Mouse (Mus musculus) lung, embryonic 15.5 days (tissue): Measurements from ENCODE around the gene Rdh1. TPM values are rescaled to one million over a fixed set of nuclear protein-coding genes. Genes with fewer than 3 reads are reported as not detected.
"Not testable (repeated sequence)": the region's sequence is repeated elsewhere in the genome, so short reads cannot be mapped to it uniquely, and the experiment has no call there.

Source experiments
- ATAC-seq: fragments of 200-750 bp; cut with Nextera tagmentation; 2 replicates; pipeline ENCODE4 v1.8.0; 2017; ENCODE audit warnings: moderate number of reproducible peaks, borderline replicate concordance; ENCODE audit not compliant: low FRiP score, low TSS enrichment; ENCODE audit errors: extremely low read depth
- H3K27ac ChIP-seq: fragments of 300-500 bp; sonication (generic); 2 replicates; pipeline ENCODE4 v1.5.1; 2015; ENCODE audit warnings: moderate library complexity, mild to moderate bottlenecking, inconsistent platforms
- H3K27me3 ChIP-seq: fragments of 300-500 bp; sonication (generic); 2 replicates; pipeline ENCODE4 v1.6.1; 2015; ENCODE audit warnings: inconsistent platforms
- H3K36me3 ChIP-seq: fragments of 300-500 bp; sonication (generic); 2 replicates; pipeline ENCODE4 v1.6.1; 2015; ENCODE audit warnings: inconsistent platforms
- H3K4me1 ChIP-seq: fragments of 300-500 bp; sonication (generic); 2 replicates; pipeline ENCODE4 v1.6.1; 2015; ENCODE audit warnings: inconsistent platforms
- H3K4me2 ChIP-seq: fragments of 300-500 bp; sonication (generic); 2 replicates; pipeline ENCODE4 v1.6.1; 2015; ENCODE audit warnings: inconsistent platforms, mild to moderate bottlenecking, moderate library complexity
- H3K4me3 ChIP-seq: fragments of 300-500 bp; sonication (generic); 2 replicates; pipeline ENCODE4 v1.5.1; 2015; ENCODE audit warnings: mild to moderate bottlenecking, inconsistent platforms
- H3K9ac ChIP-seq: fragments of 300-500 bp; sonication (generic); 2 replicates; pipeline ENCODE4 v1.6.1; 2015; ENCODE audit warnings: inconsistent platforms
- H3K9me3 ChIP-seq: fragments of 300-500 bp; sonication (generic); 2 replicates; pipeline ENCODE4 v1.6.1; 2016; ENCODE audit warnings: inconsistent platforms
- WGBS: fragments of 180-500 bp; shearing (Covaris S2); methylation state at CpG from one replicate; pipeline ENCODE4 v1.1.7; 2015; 5-methylcytosine and 5-hydroxymethylcytosine counted together
- polyA plus RNA-seq: library from polyadenylated mRNA; unstranded; fragments of >200 nt; fragmentation: Nextera tagmentation; extraction: Ambion mirVana; gene quantifications from 2 replicates; pipeline ENCODE4 v1.2.1, GENCODE M21; 2015

Gene Rdh1
- polyA plus RNA-seq, 1 experiment from 2014 or later, result not detected

DNA sequence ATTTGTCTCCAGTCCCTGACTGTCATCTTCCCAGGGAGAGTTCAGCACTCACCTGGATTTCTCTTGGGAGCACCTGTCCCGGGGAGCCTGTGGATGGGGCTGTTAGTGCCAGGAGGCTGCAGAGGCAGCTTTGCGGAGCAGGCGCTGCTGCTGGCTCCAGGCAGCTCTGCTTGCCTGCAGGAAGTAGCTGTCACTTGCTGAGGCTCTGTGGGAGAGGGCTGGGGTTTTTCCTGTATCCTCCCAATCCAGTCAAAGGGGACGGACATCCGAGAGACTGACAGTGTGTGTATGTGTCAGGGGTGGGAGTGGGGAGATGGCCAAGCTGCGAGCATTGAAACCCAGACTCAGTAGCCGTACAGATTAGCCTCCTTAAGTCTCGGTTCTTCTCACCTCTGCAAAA lies 8.0 kb upstream of the Rdh1 start, which contains the start of gene Gpr182:
Gene Gpr182, minus strand, starts transcription at position 185 of the 400 bp plus-strand sequence.
- peak; percentile 58 for ATAC-seq
- Histone ChIP-seq H3K9ac (no peak within 1 kb of the TSS), H3K4me1 (peaks cover 17% of the 10 kb centered on the region), H3K36me3 (peaks cover 6% of the 10 kb centered on the region; the same call in 1 of the 2 replicates), H3K9me3 (no peaks in the 10 kb centered on the region), H3K27me3 (no peaks in the 10 kb centered on the region), H3K4me2 (peak within 1 kb of the TSS; percentile 43), H3K27ac (no peak within 1 kb of the TSS), H3K4me3 (peak within 1 kb of the TSS; percentile 26)
- WGBS, result 34% methylated on average over 8 of the region's 8 CpGs

DNA sequence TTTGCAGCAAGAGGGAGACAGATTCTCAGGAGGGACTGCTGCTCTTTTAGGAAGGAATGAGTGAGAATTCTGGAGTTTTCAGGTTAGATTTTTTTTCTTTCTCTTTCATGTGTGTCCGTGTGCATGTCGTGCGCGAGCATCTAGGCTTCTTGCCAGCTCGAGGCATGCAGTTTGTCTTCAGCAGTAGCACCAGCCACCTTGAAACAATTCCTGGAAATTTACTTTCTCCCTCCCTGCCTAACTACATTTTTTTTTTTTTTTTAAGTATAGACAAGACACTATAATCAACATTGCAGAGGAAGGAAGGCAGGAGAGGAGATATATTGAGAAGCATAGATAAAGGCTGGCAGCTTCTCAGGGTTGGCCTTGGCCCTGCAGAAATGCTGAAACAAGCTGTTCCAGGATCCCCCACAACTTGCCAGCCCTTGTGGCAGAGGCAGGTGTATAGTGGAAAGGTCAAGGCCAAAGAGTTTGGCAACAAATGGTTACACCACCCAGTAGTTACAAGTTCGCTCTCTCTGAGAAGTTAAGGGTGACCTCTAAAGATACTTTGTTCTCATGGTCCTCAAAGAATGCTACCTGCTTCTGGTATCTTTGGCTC lies 4.9 kb upstream of the Rdh1 start:
- ATAC-seq, result no peak
- no peak overlapping the region for H3K9ac ChIP-seq
- H3K27ac ChIP-seq, result peak overlapping the region; percentile 58
- H3K9me3 ChIP-seq, result no peaks in the 10 kb centered on the region
- no peaks in the 10 kb centered on the region for H3K27me3 ChIP-seq
- no peak overlapping the region for H3K4me2 ChIP-seq
- WGBS, result 44% methylated on average over 6 of the region's 6 CpGs
- H3K4me1 ChIP-seq, result peaks cover 12% of the 10 kb centered on the region
- no peaks in the 10 kb centered on the region for H3K36me3 ChIP-seq
- no peak overlapping the region for H3K4me3 ChIP-seq

DNA sequence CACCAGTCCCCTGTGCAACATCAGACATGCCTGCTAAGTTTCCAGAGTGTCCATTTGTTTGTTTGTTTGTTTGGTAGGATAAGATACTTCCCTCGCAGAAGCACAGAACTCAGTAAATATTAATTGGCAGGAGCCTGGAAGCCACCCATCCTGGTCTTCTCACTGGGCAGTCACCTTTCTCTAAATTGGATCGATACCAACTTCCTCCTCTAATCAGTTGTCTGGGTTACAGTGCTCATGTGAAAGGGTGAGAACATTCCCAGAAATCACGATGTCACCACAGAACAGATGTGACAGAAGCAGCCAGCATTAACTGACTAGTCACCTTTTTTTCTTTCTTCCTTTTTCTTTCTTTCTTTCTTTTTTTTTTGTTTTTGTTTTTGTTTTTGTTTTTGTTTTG lies 4.3 kb upstream of the Rdh1 start:
- Histone ChIP-seq H3K4me1 (peaks cover 12% of the 10 kb centered on the region), H3K9me3 (no peaks in the 10 kb centered on the region), H3K36me3 (no peaks in the 10 kb centered on the region), H3K27ac (peak overlapping the region; percentile 58), H3K9ac (no peak overlapping the region), H3K4me3 (no peak overlapping the region), H3K4me2 (no peak overlapping the region), H3K27me3 (no peaks in the 10 kb centered on the region)
- ATAC-seq, result no peak
- 44% methylated on average over 3 of the region's 3 CpGs for WGBS

DNA sequence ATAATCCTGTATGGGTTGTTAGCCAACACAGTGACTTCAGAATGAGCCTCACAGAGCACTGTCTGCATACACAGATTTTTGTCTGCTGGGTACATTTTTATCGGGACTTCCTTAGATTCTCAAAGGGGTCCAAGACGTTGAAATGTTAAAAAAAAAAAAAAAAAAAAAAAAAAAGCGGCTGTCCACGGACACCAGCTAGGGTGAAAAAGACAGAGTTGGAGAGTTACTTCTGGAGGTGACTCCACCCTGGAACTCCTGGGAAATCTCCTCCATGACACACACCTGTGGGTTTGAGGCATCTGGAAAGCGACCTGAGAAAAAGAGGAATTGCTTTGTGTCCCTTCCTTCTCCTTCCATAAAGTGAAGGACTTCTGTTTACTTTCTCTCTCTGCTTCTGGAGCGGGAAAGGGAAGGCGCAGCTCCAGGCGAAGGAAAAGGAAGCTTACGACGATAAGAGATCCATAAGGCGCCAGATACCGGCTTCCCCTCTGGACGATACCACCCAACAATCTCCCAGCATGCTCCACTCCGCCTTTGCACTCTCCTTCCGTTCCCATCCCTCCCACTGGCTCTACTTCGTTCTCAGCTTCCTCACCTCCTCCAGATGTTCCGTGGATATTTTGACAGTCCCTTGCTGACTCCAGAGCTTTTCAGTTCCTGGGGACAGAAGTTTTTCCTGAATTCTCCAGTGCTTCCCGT lies 3.6 kb upstream of the Rdh1 start:
- no peak for ATAC-seq
- Histone ChIP-seq H3K9ac (no peak overlapping the region; the same call in 1 of the 2 replicates), H3K4me1 (peaks cover 12% of the 10 kb centered on the region), H3K36me3 (no peaks in the 10 kb centered on the region), H3K9me3 (no peaks in the 10 kb centered on the region), H3K27me3 (no peaks in the 10 kb centered on the region), H3K4me3 (peak overlapping the region; percentile 24), H3K27ac (peak overlapping the region; percentile 48), H3K4me2 (peak overlapping the region; percentile 59)
- 21% methylated on average over 18 of the region's 18 CpGs for WGBS

DNA sequence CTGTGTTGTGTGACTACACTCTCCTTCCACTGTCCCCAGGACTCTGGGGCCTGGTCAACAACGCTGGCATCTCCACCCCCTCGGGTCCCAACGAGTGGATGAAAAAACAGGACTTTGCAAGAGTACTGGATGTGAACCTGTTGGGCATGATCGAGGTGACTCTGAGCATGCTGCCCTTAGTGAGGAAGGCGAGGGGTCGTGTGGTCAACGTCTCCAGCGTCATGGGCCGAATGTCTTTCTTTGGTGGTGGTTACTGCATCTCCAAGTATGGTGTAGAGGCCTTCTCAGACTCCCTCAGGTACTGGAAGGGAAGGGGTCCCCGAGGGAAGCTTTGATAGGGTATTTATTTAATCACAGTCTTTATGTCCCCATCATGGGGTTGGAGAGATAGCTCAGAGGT lies 3.4 kb downstream of the Rdh1 start:
- H3K27me3 ChIP-seq, H3K4me1 ChIP-seq, H3K9me3 ChIP-seq, H3K4me2 ChIP-seq, H3K9ac ChIP-seq, H3K4me3 ChIP-seq, H3K36me3 ChIP-seq, ATAC-seq, H3K27ac ChIP-seq: not testable (repeated sequence)
- 84% methylated on average over 10 of the region's 10 CpGs for WGBS

DNA sequence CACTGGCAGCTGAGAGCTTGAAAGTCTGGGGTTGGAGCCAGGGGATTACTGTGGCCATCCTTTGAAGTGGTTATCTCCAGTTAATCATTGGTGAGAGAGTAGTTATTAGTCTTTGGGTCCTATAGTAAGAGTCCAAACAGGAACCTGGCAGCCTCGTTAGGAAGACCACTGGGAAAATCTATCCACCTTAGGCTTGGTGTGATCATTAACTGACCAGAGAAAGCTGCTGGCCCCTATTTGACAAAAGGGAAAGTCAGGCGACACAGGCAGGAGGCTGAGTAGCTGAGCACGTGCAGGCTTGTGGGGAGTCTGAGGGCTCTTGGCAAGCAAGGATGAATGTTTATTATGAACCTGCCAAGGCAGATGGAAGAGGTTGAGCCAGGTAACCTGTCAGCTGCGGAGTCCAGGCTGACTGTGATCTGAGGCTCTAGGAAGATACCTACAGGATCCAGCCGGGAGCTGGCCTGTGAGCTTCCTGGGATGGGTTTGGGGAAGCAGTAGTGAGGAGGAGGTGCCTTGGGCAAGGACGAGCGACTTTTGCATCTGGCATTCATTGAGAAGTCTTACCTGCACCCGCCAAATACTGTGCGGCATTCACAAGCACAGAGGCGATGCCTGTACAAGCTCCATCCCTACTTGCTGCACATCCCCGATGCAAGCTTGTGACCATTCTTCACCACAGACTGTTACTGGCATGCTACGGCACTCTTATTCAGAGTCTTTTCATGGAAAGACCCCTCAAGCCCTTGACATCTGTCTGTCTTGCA lies 4.6 kb downstream of the Rdh1 start:
- ATAC-seq, result no peak
- Histone ChIP-seq H3K4me3 (no peak overlapping the region), H3K36me3 (no peaks in the 10 kb centered on the region), H3K27ac (no peak overlapping the region), H3K4me2 (no peak overlapping the region), H3K27me3 (no peaks in the 10 kb centered on the region), H3K9me3 (no peaks in the 10 kb centered on the region), H3K9ac (no peak overlapping the region), H3K4me1 (no peaks in the 10 kb centered on the region)
- 46% methylated on average over 12 of the region's 12 CpGs for WGBS

DNA sequence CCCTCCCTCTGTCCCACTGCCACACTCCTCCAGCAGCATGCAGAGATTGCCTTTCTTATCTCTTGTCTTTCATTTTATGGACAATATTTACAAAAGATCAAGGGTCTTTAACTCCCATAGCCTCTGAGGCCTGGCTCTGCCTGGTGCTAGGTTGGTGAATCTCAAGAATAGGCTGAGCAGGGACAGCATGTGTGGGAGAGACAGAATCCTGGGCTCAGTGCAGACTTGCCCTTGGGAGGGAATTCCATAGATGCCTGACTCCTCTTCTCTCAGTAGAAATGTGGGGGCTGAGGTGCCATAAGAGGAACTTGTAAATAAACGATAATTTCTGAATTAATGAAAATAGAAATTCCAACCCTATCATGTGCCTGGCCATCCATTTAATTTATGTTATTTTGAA lies 7.0 kb downstream of the Rdh1 start:
- 78% methylated on average over 1 of the region's 1 CpGs for WGBS
- Histone ChIP-seq H3K27me3 (no peaks in the 10 kb centered on the region), H3K27ac (no peak overlapping the region), H3K4me2 (no peak overlapping the region), H3K4me3 (no peak overlapping the region), H3K4me1 (no peaks in the 10 kb centered on the region), H3K36me3 (no peaks in the 10 kb centered on the region), H3K9ac (no peak overlapping the region), H3K9me3 (no peaks in the 10 kb centered on the region)
- no peak for ATAC-seq

DNA sequence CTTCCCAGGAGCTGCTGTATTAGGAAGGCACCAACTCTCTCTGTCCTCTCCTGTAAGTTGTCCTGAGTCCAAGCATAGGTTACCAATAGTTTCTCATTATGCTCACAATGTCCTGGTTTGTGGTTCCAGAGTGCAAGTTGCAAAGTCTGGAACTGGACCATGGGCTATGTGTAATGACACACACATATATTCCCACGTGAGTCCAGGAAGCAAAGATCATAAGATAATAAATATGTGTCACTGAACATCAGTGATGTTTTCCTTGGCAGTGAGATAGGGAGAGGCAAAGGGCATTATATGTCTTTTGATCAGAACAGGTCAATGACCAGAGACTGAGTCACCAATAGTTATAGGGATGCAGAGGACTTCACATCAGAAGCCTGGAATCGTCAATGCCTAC lies 16.5 kb downstream of the Rdh1 start, which contains the start of gene Rdh9:
Gene Rdh9, plus strand, starts transcription at position 376 of the 400 bp plus-strand sequence.
- Histone ChIP-seq H3K36me3 (no peaks in the 10 kb centered on the region), H3K9me3 (no peaks in the 10 kb centered on the region), H3K27ac (no peak within 1 kb of the TSS), H3K27me3 (no peaks in the 10 kb centered on the region), H3K9ac (no peak within 1 kb of the TSS), H3K4me3 (no peak within 1 kb of the TSS), H3K4me2 (no peak within 1 kb of the TSS), H3K4me1 (no peaks in the 10 kb centered on the region)
- WGBS, result 64% methylated on average over 2 of the region's 2 CpGs
- ATAC-seq, result no peak

DNA sequence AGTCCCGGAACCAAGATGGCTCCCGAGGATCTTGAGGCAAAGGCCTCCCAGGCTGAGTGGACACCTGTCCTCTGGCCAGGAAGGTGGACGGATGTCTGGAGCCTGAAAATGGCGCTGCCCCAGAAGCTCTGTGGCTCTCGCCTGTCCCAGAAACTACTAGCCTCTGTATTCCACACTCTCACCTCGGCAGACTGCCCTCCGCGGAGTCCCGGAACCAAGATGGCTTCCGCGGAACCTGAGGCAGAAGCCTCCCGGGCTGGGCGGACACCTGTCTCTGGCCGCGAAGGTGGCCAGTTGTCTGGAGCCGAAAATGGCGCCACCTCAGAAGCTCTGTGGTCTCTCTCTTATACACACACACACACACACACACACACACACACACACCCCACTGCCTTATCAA lies 22.8 kb downstream of the Rdh1 start:
- H3K9me3 ChIP-seq, result not testable (repeated sequence)

DNA sequence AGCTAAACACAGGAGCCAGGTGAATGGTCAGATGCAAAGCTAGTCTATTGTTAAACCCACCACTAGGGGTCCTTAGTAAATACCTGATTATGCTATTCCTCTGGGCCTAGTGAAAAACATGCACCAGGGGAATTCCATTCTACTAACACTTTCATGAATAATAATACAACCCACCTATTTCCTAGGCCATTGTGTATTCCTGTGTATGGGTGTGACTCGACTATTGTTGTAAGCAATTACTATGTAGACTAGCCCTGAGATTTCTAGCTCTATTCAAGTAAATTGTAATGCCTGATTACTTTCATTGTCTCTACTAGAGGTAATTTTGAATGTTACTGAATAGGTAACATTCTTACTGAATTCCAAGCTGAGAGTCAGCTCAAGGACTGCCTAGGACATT lies 25.9 kb downstream of the Rdh1 start:
- not testable (repeated sequence) for H3K4me3 ChIP-seq, ATAC-seq, H3K9ac ChIP-seq, H3K9me3 ChIP-seq, H3K27me3 ChIP-seq, H3K4me2 ChIP-seq, H3K4me1 ChIP-seq, H3K36me3 ChIP-seq, H3K27ac ChIP-seq
- WGBS, result 74% methylated on average over 1 of the region's 1 CpGs

More for the DNA sequence above, 22.8 kb downstream of the Rdh1 start:
- not testable (repeated sequence) for H3K27me3 ChIP-seq, ATAC-seq, H3K4me2 ChIP-seq, H3K4me3 ChIP-seq, H3K9ac ChIP-seq, H3K4me1 ChIP-seq, H3K36me3 ChIP-seq, H3K27ac ChIP-seq
- 94% methylated on average over 17 of the region's 17 CpGs for WGBS

DNA sequence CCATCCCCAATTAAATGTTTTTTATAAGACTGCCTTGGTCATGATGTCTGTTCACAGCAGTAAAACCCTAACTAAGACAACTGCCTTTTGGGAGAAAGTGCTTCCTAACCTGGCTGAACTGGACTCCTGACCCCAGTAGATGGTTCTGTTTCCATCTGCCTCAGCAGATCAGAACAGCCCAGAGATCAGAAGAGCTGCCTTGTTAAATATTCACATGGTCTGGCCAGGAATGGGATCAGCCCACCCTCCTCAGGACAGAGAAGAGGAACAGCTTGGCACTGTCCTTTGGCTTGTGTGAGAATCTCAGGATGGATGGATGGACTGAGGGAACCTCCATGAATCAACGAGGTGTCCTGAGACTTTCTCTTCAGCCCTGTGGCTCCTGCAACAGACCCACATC lies 39.8 kb downstream of the Rdh1 start:
- H3K4me1 ChIP-seq, result no peaks in the 10 kb centered on the region
- H3K4me3 ChIP-seq, result no peak overlapping the region
- no peak for ATAC-seq
- 79% methylated on average over 1 of the region's 1 CpGs for WGBS
- no peaks in the 10 kb centered on the region for H3K9me3 ChIP-seq
- H3K4me2 ChIP-seq, result no peak overlapping the region
- no peaks in the 10 kb centered on the region for H3K36me3 ChIP-seq
- no peak overlapping the region for H3K27ac ChIP-seq
- H3K27me3 ChIP-seq, result no peaks in the 10 kb centered on the region
- H3K9ac ChIP-seq, result no peak overlapping the region

DNA sequence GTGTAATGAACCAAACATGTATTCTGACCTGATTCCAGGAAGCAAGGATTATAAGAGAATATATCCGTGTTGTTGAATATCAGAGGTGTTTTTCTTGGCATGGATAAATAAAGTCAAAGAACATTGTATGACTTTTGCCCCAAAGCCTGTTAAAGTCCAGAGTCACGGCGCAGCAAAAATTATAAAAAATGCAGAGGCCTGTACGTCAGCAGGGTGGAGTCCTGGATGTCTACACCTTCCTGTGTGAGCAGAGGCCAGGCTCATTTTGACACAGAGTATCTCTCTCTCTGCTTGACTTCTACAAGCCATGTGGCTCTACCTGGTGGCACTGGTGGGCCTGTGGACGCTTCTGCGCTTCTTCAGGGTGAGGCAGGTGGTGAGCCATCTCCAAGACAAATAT lies 41.4 kb downstream of the Rdh1 start, which contains the start of gene Rdh16:
Gene Rdh16, plus strand, starts transcription at position 262 of the 400 bp plus-strand sequence.
- H3K4me3 ChIP-seq, result no peak within 1 kb of the TSS
- H3K9ac ChIP-seq, result no peak within 1 kb of the TSS
- no peak within 1 kb of the TSS for H3K27ac ChIP-seq
- WGBS, result 81% methylated on average over 6 of the region's 6 CpGs
- ATAC-seq, result no peak
- no peak within 1 kb of the TSS for H3K4me2 ChIP-seq
- no peaks in the 10 kb centered on the region for H3K9me3 ChIP-seq
- no peaks in the 10 kb centered on the region for H3K36me3 ChIP-seq
- H3K27me3 ChIP-seq, result no peaks in the 10 kb centered on the region
- no peaks in the 10 kb centered on the region for H3K4me1 ChIP-seq
